Mouse (Mus musculus): ENCODE measurements around the gene Trip13. TPM values are rescaled to one million over a fixed set of nuclear protein-coding genes. Genes with fewer than 3 reads are reported as not detected.

Trip13 gene
- 12.1 and 15.9 TPM in 2 replicates for polyA plus RNA-seq (2015; fragmentation: Nextera tagmentation; extraction: Ambion mirVana)

DNA sequence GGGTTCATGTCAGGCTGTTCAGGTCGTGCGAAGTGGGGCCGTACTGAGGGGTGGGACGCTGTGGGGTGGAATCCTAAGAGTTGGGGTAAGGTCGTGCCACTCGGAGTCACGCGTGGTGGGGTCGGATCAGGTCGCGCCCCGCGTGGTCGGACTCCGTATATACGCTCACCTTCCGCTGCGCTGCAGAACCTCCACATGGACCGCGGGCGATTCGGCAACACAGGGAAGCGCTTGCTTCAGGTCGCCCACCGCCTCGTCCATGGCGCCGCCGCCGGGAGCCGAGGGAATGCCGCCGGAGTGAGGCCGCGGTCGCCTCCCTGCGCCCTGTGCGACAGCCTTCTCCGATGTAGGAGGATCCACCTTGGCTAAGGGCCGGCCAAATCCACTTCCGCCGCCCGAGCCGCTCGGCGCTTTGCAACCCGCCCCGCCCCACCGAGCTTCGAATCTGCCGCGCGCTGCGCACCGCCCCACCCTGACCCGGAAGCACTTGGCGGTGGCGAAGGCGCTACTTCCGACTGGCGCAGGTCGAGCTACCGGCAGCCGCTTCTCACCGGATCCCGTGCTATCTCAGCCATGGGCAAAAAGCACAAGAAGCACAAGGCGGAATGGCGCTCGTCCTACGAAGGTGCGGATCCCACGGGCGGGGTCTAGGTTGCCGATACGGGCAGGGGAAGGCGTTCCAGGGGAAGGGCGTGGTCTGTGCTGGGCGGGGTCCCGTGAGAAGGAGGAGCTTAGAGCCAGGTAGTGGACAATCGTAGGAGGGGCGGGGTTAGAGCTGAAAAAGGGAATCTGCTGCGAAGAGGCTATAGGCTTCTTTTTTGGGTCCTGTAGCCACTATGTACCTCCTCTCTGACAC lies at the start of gene Trip13, which contains the start of gene Brd9:
Gene Trip13, minus strand, starts transcription at position 464 of the 856 bp plus-strand sequence.
Gene Brd9, plus strand, starts transcription at position 491 of the 856 bp plus-strand sequence.
- peak within 1 kb of the TSS; percentile 83 for H3K9ac ChIP-seq
- under 1% methylated on average over 82 of the region's 82 CpGs for WGBS
- H3K36me3 ChIP-seq = peaks cover 29% of the 10 kb centered on the region
- H3K4me2 ChIP-seq = peak within 1 kb of the TSS; percentile 70
- no peaks in the 10 kb centered on the region for H3K9me3 ChIP-seq
- peak within 1 kb of the TSS; percentile 89 for H3K27ac ChIP-seq (replicated peaks)
- no peaks in the 10 kb centered on the region for H3K27me3 ChIP-seq
- peaks cover 16% of the 10 kb centered on the region for H3K4me1 ChIP-seq (replicated peaks)
- peak; percentile 96 for ATAC-seq (ENCODE audit: low read depth)
- peak within 1 kb of the TSS; percentile 72 for H3K4me3 ChIP-seq

DNA sequence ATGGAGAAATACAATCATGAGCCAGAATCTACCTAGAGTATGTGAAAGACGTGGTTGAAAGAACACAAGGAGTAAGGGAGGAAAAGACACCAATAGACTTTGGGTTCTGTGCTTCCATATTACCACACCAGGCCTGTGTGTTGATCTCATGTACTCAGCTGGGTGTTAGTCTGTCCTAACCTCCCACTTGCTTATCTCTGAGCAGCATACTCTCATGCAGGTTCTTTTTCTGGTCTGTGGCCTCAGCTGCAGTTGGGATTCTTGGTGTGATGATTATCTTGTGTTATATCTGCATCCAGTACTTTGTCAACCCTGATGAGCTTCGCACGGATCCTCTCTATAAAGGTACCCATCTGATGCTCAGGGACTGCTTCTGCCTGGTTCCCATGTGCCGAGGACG lies 39.4 kb upstream of the Trip13 start:
- Histone ChIP-seq H3K9me3 (no peaks in the 10 kb centered on the region), H3K4me2 (no peak overlapping the region), H3K27me3 (no peaks in the 10 kb centered on the region), H3K4me3 (no peak overlapping the region), H3K9ac (no peak overlapping the region), H3K27ac (replicated peaks) (no peak overlapping the region), H3K36me3 (no peaks in the 10 kb centered on the region), H3K4me1 (replicated peaks) (no peaks in the 10 kb centered on the region)
- no peak for ATAC-seq (ENCODE audit: low read depth)
- 88% methylated on average over 5 of the region's 5 CpGs for WGBS

DNA sequence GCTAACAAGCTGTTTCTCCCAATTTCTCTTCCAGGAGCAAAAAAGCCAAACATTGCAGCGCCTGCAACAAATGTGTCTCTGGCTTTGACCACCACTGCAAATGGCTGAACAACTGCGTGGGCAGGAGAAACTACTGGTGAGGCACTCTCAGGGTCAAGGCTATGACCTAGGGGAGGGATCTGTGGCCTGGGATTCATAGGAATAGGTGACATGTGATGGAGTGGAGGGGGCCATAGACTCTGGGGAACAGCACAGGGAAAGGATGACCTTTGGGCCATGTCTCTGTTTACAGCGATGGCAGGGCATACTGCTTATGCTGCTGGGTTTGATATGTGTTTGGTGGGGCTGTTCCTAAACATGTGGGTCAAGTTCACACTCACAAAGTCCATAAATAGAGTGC lies 36.9 kb upstream of the Trip13 start:
- 82% methylated on average over 3 of the region's 3 CpGs for WGBS
- H3K4me3 ChIP-seq = no peak overlapping the region
- no peaks in the 10 kb centered on the region for H3K4me1 ChIP-seq (replicated peaks)
- ATAC-seq (ENCODE audit: low read depth) = no peak
- H3K36me3 ChIP-seq = no peaks in the 10 kb centered on the region
- no peaks in the 10 kb centered on the region for H3K9me3 ChIP-seq
- no peak overlapping the region for H3K4me2 ChIP-seq
- no peak overlapping the region for H3K27ac ChIP-seq (replicated peaks)
- H3K27me3 ChIP-seq = no peaks in the 10 kb centered on the region
- H3K9ac ChIP-seq = no peak overlapping the region

GRCm38 (mm10) chr13:73970545-73971448 lies 33.2 kb upstream of the Trip13 start:
- no peaks in the 10 kb centered on the region for H3K27me3 ChIP-seq
- H3K36me3 ChIP-seq = no peaks in the 10 kb centered on the region
- no peak overlapping the region for H3K4me3 ChIP-seq
- H3K4me2 ChIP-seq = no peak overlapping the region
- no peaks in the 10 kb centered on the region for H3K4me1 ChIP-seq (replicated peaks)
- peak; percentile 88 for ATAC-seq (ENCODE audit: low read depth)
- H3K27ac ChIP-seq (replicated peaks) = no peak overlapping the region
- H3K9ac ChIP-seq = no peak overlapping the region
- 45% methylated on average over 12 of the region's 12 CpGs for WGBS
- no peaks in the 10 kb centered on the region for H3K9me3 ChIP-seq

GRCm38 (mm10) chr13:73963551-73963950 lies 26.0 kb upstream of the Trip13 start, which contains the start of gene Zdhhc11:
Gene Zdhhc11 (plus strand): TSS chr13:73963851.
- ATAC-seq (ENCODE audit: low read depth) = no peak
- Histone ChIP-seq H3K9me3 (no peaks in the 10 kb centered on the region), H3K4me2 (no peak within 1 kb of the TSS), H3K9ac (no peak within 1 kb of the TSS), H3K27me3 (no peaks in the 10 kb centered on the region), H3K36me3 (peaks cover 44% of the 10 kb centered on the region), H3K4me3 (no peak within 1 kb of the TSS), H3K4me1 (replicated peaks) (no peaks in the 10 kb centered on the region), H3K27ac (replicated peaks) (no peak within 1 kb of the TSS)
- 88% methylated on average over 5 of the region's 5 CpGs for WGBS

GRCm38 (mm10) chr13:73961177-73961576 lies 23.6 kb upstream of the Trip13 start:
- no peaks in the 10 kb centered on the region for H3K27me3 ChIP-seq
- no peak overlapping the region for H3K4me2 ChIP-seq
- H3K27ac ChIP-seq (replicated peaks) = no peak overlapping the region
- no peak overlapping the region for H3K9ac ChIP-seq
- WGBS = 90% methylated on average over 4 of the region's 4 CpGs
- no peak for ATAC-seq (ENCODE audit: low read depth)
- no peak overlapping the region for H3K4me3 ChIP-seq
- peaks cover 66% of the 10 kb centered on the region for H3K36me3 ChIP-seq
- H3K9me3 ChIP-seq = no peaks in the 10 kb centered on the region
- H3K4me1 ChIP-seq (replicated peaks) = no peaks in the 10 kb centered on the region

DNA sequence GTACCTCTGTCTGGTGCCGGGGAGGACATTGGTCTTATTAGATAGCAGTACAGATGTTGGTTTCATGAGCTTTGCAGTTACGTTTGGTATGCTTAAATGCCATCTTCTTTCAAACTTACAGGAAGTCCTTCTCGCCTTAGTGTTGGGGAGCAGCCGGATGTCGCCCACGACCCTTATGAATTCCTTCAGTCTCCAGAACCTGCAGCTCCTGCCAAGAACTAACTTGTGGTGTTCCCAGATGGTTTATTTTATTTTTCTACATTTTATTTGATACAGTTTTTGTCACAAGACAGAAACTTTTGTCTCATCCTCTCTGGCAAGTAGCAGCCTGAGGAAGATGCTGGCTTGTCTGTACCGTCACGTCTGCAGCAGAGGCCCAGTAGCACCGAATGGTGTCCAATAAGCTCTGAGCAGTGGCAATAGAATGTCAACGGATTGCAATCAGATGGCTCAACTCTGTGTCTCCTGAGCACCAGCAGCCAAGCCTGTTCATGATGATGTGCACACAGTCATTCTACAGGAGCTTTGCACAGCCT lies 22.6 kb upstream of the Trip13 start:
- no peak overlapping the region for H3K27ac ChIP-seq (replicated peaks)
- H3K4me3 ChIP-seq = no peak overlapping the region
- peaks cover 76% of the 10 kb centered on the region for H3K36me3 ChIP-seq
- WGBS = 92% methylated on average over 10 of the region's 10 CpGs
- no peaks in the 10 kb centered on the region for H3K4me1 ChIP-seq (replicated peaks)
- H3K27me3 ChIP-seq = no peaks in the 10 kb centered on the region
- H3K4me2 ChIP-seq = no peak overlapping the region
- H3K9ac ChIP-seq = no peak overlapping the region
- no peak for ATAC-seq (ENCODE audit: low read depth)
- H3K9me3 ChIP-seq = no peaks in the 10 kb centered on the region

- Histone ChIP-seq H3K36me3 (peaks cover 94% of the 10 kb centered on the region), H3K9me3 (no peaks in the 10 kb centered on the region), H3K4me3 (no peak overlapping the region), H3K27me3 (no peaks in the 10 kb centered on the region), H3K4me2 (no peak overlapping the region), H3K9ac (no peak overlapping the region), H3K27ac (replicated peaks) (no peak overlapping the region), H3K4me1 (replicated peaks) (no peaks in the 10 kb centered on the region)
- no peak for ATAC-seq (ENCODE audit: low read depth)
- WGBS = 87% methylated on average over 5 of the region's 5 CpGs
Measured at GRCm38 (mm10) chr13:73955531-73955930, 17.9 kb upstream of the Trip13 start.

- no peak overlapping the region for H3K27ac ChIP-seq (replicated peaks)
- no peaks in the 10 kb centered on the region for H3K9me3 ChIP-seq
- peaks cover 94% of the 10 kb centered on the region for H3K36me3 ChIP-seq
- H3K4me1 ChIP-seq (replicated peaks) = no peaks in the 10 kb centered on the region
- ATAC-seq (ENCODE audit: low read depth) = no peak
- H3K27me3 ChIP-seq = no peaks in the 10 kb centered on the region
- no peak overlapping the region for H3K9ac ChIP-seq
- no peak overlapping the region for H3K4me2 ChIP-seq
- 54% methylated on average over 6 of the region's 6 CpGs for WGBS
- H3K4me3 ChIP-seq = no peak overlapping the region
Measured at GRCm38 (mm10) chr13:73954666-73955065, 17.1 kb upstream of the Trip13 start.

DNA sequence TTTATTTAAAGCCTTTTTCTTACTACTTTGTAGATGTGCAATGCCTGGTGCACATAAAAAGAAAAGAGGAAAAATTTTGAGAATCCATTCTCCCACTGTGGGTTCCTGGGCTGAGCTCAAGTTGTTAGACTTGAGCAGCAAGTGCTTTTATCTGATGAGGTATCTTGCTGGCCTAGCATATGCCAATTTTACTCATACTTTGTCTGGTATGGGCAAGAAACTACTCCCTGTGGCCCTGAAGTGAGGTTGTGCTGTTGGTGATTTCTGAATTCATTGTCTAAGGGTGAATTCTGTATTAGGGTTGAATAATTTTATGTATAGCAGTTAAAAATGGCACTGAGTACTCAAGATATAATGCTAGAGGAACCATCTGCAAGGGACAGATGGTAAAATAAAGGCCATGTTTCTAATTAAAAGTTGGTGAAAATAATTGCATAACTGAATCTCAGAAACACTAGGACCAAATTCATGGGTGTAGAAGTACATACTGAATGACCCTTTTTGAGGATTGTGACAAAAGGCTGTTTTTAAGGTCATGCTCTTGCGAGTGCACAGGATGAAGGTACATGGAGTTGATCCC lies 16.1 kb upstream of the Trip13 start:
- H3K9me3 ChIP-seq = no peaks in the 10 kb centered on the region
- H3K36me3 ChIP-seq = peaks cover 94% of the 10 kb centered on the region
- no peak overlapping the region for H3K9ac ChIP-seq
- H3K4me1 ChIP-seq (replicated peaks) = no peaks in the 10 kb centered on the region
- H3K4me3 ChIP-seq = no peak overlapping the region
- no peaks in the 10 kb centered on the region for H3K27me3 ChIP-seq
- no peak for ATAC-seq (ENCODE audit: low read depth)
- no peak overlapping the region for H3K4me2 ChIP-seq
- WGBS = 100% methylated on average over 1 of the region's 1 CpGs
- no peak overlapping the region for H3K27ac ChIP-seq (replicated peaks)

- Histone ChIP-seq H3K9ac (no peak overlapping the region), H3K9me3 (no peaks in the 10 kb centered on the region), H3K27ac (replicated peaks) (no peak overlapping the region), H3K4me1 (replicated peaks) (no peaks in the 10 kb centered on the region), H3K36me3 (peaks cover 98% of the 10 kb centered on the region), H3K27me3 (no peaks in the 10 kb centered on the region), H3K4me2 (no peak overlapping the region), H3K4me3 (no peak overlapping the region)
- ATAC-seq (ENCODE audit: low read depth) = no peak
- 95% methylated on average over 9 of the region's 9 CpGs for WGBS
Measured at GRCm38 (mm10) chr13:73944606-73945005, 7.0 kb upstream of the Trip13 start.

Measured in neural tube, embryonic 13.5 days (tissue).